Mouse (Mus musculus): ENCODE measurements at regions not wholly inside any gene's neighbourhood (a gene's known extent, or its start where the extent isn't known, plus 50 kb on each side); places are given as distances from the start of the nearest gene placed in this dataset.

DNA sequence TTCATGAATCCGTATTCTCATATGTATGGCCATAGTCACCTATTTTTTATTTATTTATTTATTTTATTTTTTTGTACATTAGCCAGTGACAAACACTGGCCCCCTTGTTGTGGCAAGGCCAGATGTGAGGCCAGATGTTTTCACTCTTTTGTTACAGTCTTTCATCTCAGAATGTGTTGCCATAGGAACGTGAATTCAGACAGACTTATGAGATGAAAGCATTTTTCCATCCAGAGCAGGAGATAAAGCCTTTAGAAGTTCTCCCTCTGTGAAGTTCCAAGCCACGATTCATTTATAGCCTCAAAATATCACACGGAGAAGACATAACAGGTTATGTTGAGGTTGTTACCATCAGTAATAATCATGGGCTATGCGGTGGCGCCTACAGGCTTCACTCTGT, 220.9 kb downstream of the Arpp21 start:
- 56% methylated on average over 6 of the region's 6 CpGs for WGBS (ENCODE audit: insufficient replicate concordance)
- ATAC-seq (replicated peaks; ENCODE audit: insufficient number of reproducible peaks, low FRiP score, low TSS enrichment), result no peak
- Histone ChIP-seq H3K4me1 (ENCODE audit: control insufficient read depth, insufficient read depth, low read length) (no peaks in the 10 kb centered on the region), H3K4me3 (ENCODE audit: low read depth, low read length) (no peak overlapping the region), H3K27ac (ENCODE audit: low read depth, low read length) (no peak overlapping the region), H3K9ac (ENCODE audit: low read depth, low read length) (no peak overlapping the region), H3K4me2 (no peak overlapping the region), H3K36me3 (ENCODE audit: control insufficient read depth, insufficient read depth, low read length) (no peaks in the 10 kb centered on the region), H3K9me3 (replicated peaks; ENCODE audit: control insufficient read depth, low read length) (no peaks in the 10 kb centered on the region), H3K27me3 (ENCODE audit: control insufficient read depth, insufficient read depth, low read length) (no peaks in the 10 kb centered on the region)

DNA sequence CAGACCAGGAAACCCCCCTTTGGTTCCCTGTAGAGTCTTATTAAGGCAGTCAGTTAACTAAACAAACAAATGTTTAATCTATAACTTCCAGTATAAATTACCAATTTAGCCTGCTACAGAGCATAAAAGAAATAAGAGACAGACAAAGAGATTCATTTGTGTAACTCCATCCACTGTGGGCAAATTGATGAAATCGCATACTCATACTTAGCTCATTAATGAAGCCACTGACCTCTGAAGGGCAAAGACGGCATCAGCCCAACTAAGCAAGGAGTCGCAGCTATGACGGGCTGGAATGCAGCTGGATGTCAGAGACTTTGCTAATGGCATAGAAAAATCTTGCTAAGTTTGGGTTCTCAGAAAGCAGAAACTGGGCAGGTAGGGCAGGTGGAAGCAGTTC, 241.3 kb downstream of the Arpp21 start:
- ATAC-seq (replicated peaks; ENCODE audit: insufficient number of reproducible peaks, low FRiP score, low TSS enrichment), result no peak

DNA sequence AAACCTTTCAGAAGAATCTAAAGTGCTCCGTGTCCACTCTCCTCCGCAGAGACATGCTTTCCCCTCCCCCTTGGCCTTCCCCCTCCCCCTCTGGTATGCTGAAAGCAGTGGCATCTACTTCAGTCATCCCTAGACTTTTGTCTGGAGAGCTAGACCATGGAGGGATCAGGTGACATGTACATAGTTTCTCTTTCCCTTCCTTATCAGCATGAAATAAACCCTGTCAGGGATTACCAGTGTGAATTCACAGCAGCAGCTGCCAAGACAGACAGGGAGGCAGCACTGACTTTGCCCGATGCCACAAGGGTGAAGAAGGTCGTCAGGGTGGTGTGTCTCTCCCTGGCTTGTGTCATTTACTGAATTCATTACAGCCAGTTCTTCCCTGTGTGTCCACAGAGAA, 241.9 kb downstream of the Arpp21 start:
- 24% methylated on average over 4 of the region's 4 CpGs for WGBS (ENCODE audit: insufficient replicate concordance)
- peak overlapping the region; percentile 14; the same call in 1 of the 2 replicates for H3K4me2 ChIP-seq
- H3K4me1 ChIP-seq (ENCODE audit: control insufficient read depth, insufficient read depth, low read length), result peaks cover 7% of the 10 kb centered on the region; the same call in 1 of the 2 replicates
- no peak overlapping the region for H3K4me3 ChIP-seq (ENCODE audit: low read depth, low read length)
- no peak overlapping the region for H3K9ac ChIP-seq (ENCODE audit: low read depth, low read length)
- no peaks in the 10 kb centered on the region for H3K36me3 ChIP-seq (ENCODE audit: control insufficient read depth, insufficient read depth, low read length)
- no peaks in the 10 kb centered on the region for H3K9me3 ChIP-seq (replicated peaks; ENCODE audit: control insufficient read depth, low read length)
- H3K27me3 ChIP-seq (ENCODE audit: control insufficient read depth, insufficient read depth, low read length), result no peaks in the 10 kb centered on the region
- peak overlapping the region; percentile 74 for H3K27ac ChIP-seq (ENCODE audit: low read depth, low read length)
- ATAC-seq (replicated peaks; ENCODE audit: insufficient number of reproducible peaks, low FRiP score, low TSS enrichment), result peak; percentile 72; the same call in 1 of the 2 replicates

More for the DNA sequence above, 241.3 kb downstream of the Arpp21 start:
- 47% methylated on average over 4 of the region's 4 CpGs for WGBS (ENCODE audit: insufficient replicate concordance)
- Histone ChIP-seq H3K36me3 (ENCODE audit: control insufficient read depth, insufficient read depth, low read length) (no peaks in the 10 kb centered on the region), H3K4me1 (ENCODE audit: control insufficient read depth, insufficient read depth, low read length) (peaks cover 7% of the 10 kb centered on the region; the same call in 1 of the 2 replicates), H3K27ac (ENCODE audit: low read depth, low read length) (peak overlapping the region; percentile 74), H3K4me2 (no peak overlapping the region), H3K9ac (ENCODE audit: low read depth, low read length) (no peak overlapping the region), H3K27me3 (ENCODE audit: control insufficient read depth, insufficient read depth, low read length) (no peaks in the 10 kb centered on the region), H3K4me3 (ENCODE audit: low read depth, low read length) (no peak overlapping the region), H3K9me3 (replicated peaks; ENCODE audit: control insufficient read depth, low read length) (no peaks in the 10 kb centered on the region)

DNA sequence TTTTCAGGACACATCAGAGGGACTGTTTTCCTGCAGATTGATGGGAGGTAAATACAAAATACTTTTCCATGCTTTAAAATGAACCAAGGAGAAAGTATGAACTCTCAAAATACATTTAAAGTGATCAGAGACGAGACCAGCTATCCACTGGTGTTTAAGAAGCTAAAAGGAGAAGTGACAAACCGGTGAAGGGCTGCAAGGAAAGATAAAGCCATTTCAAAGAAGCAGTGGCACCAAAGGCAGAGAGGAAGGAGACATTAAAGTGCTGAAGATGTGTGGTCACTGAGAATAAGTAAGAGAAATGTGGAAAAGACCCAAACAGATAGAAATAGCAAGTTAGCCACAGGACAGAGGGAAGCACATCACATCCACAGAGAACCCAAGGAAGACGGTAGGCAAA, 245.7 kb downstream of the Arpp21 start:
- H3K4me1 ChIP-seq (ENCODE audit: control insufficient read depth, insufficient read depth, low read length), result peaks cover 7% of the 10 kb centered on the region; the same call in 1 of the 2 replicates
- no peak overlapping the region for H3K27ac ChIP-seq (ENCODE audit: low read depth, low read length)
- H3K9me3 ChIP-seq (replicated peaks; ENCODE audit: control insufficient read depth, low read length), result no peaks in the 10 kb centered on the region
- no peak overlapping the region for H3K4me3 ChIP-seq (ENCODE audit: low read depth, low read length)
- WGBS (ENCODE audit: insufficient replicate concordance), result 64% methylated on average over 3 of the region's 3 CpGs
- ATAC-seq (replicated peaks; ENCODE audit: insufficient number of reproducible peaks, low FRiP score, low TSS enrichment), result no peak
- H3K36me3 ChIP-seq (ENCODE audit: control insufficient read depth, insufficient read depth, low read length), result no peaks in the 10 kb centered on the region
- no peak overlapping the region for H3K9ac ChIP-seq (ENCODE audit: low read depth, low read length)
- H3K27me3 ChIP-seq (ENCODE audit: control insufficient read depth, insufficient read depth, low read length), result no peaks in the 10 kb centered on the region
- no peak overlapping the region for H3K4me2 ChIP-seq

DNA sequence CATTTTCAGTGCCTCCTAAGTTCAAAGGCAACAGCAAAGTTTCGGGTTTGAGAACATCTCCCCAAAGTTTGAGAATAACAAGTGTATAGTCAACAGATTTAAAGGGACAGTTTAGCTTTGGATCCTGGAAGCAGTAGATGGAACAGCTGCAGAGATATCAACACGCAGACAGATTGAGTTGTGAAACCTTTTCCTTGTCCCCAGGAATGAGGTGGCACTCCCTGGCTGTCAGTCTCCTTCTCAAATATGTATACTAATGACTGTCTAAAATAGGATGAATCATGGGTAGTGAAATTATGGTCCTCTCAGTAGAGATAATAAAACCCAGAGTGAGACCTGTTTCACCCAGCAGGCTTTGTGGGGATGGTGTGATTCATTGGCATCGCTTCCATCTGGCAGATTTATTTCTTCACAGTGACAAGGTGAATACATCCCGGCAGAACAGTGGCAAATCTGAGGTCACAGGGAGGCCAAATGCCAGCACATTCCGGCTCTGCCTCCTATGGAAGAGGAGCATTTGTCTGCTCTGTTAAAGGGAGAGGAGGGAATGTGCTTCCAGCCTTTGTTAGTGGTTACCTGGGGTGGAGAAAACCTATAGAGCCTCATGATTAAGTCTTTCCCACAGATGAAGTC, 272.2 kb downstream of the Arpp21 start:
- no peak for ATAC-seq (replicated peaks; ENCODE audit: insufficient number of reproducible peaks, low FRiP score, low TSS enrichment)
- Histone ChIP-seq H3K4me3 (ENCODE audit: low read depth, low read length) (no peak overlapping the region), H3K9ac (ENCODE audit: low read depth, low read length) (no peak overlapping the region), H3K4me2 (no peak overlapping the region), H3K27me3 (ENCODE audit: control insufficient read depth, insufficient read depth, low read length) (no peaks in the 10 kb centered on the region), H3K9me3 (replicated peaks; ENCODE audit: control insufficient read depth, low read length) (no peaks in the 10 kb centered on the region), H3K36me3 (ENCODE audit: control insufficient read depth, insufficient read depth, low read length) (no peaks in the 10 kb centered on the region), H3K27ac (ENCODE audit: low read depth, low read length) (no peak overlapping the region), H3K4me1 (ENCODE audit: control insufficient read depth, insufficient read depth, low read length) (no peaks in the 10 kb centered on the region; the same call in 1 of the 2 replicates)
- 44% methylated on average over 5 of the region's 5 CpGs for WGBS (ENCODE audit: insufficient replicate concordance)

DNA sequence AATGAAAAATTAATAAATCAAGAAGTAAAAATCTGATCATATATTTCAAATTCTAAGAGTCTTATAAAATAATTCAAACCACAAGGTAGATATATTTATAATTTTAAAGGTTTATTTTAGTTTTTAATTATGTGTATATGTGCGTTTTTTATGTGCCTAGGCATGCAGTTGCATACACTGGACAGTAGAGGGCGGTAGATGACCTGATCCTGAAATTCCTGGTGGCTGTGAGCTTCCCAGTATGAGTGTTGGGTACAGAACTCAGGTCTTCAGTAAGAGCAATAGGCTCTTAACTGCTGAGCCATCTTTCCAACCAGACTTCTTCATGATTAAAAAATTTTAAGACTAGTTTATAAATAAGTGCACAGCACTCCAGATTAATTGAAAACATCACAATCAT, 267.7 kb upstream of the Stac start:
- Histone ChIP-seq H3K27me3 (ENCODE audit: control insufficient read depth, insufficient read depth, low read length) (no peaks in the 10 kb centered on the region), H3K9ac (ENCODE audit: low read depth, low read length) (no peak overlapping the region), H3K4me2 (no peak overlapping the region), H3K4me1 (ENCODE audit: control insufficient read depth, insufficient read depth, low read length) (no peaks in the 10 kb centered on the region), H3K27ac (ENCODE audit: low read depth, low read length) (no peak overlapping the region), H3K36me3 (ENCODE audit: control insufficient read depth, insufficient read depth, low read length) (no peaks in the 10 kb centered on the region), H3K4me3 (ENCODE audit: low read depth, low read length) (no peak overlapping the region), H3K9me3 (replicated peaks; ENCODE audit: control insufficient read depth, low read length) (no peaks in the 10 kb centered on the region)
- 45% methylated on average over 2 of the region's 2 CpGs for WGBS (ENCODE audit: insufficient replicate concordance)
- no peak for ATAC-seq (replicated peaks; ENCODE audit: insufficient number of reproducible peaks, low FRiP score, low TSS enrichment)

DNA sequence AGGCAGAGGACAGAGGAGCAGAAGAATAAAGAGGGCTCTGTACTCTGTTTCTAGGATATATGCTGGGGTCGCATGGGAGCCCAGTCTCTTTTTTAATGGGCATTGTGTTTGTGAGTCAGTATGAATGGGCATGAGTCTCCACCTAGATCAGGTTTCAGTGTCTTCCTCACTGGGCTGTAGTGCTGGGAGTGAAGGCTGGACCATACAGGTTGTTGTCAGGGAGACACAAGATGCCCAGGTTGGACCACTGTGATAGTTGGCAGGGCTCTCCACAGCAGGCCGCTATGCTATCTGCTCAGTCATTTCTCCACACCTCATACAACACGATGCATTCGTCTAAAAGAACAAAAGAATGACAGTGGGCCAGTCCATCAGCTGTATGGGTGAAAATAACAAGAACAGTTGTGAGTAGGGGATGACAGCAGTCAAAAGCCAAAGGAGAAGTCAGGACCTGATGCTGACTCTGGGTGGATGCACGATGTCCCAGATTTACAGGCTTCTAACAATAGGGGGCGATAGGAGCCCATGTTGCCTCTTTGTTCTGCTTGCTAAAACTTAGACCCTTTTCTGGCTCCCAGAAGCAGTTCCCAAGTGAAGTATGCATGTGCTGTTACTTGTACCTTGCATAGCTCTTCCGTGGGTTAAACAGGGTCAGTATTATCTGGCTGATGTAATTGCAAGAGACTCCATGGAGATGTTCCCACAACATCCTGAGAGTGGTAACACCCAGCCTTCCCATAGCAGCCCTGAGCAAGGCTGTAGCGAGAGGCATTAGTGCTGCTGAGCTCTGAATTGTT, 249.3 kb upstream of the Stac start:
- Histone ChIP-seq H3K4me2 (no peak overlapping the region), H3K36me3 (ENCODE audit: control insufficient read depth, insufficient read depth, low read length) (no peaks in the 10 kb centered on the region), H3K4me1 (ENCODE audit: control insufficient read depth, insufficient read depth, low read length) (no peaks in the 10 kb centered on the region), H3K9me3 (replicated peaks; ENCODE audit: control insufficient read depth, low read length) (no peaks in the 10 kb centered on the region), H3K27ac (ENCODE audit: low read depth, low read length) (no peak overlapping the region), H3K9ac (ENCODE audit: low read depth, low read length) (no peak overlapping the region), H3K4me3 (ENCODE audit: low read depth, low read length) (no peak overlapping the region), H3K27me3 (ENCODE audit: control insufficient read depth, insufficient read depth, low read length) (no peaks in the 10 kb centered on the region)
- 48% methylated on average over 8 of the region's 8 CpGs for WGBS (ENCODE audit: insufficient replicate concordance)
- 0 out of 2 replicates have a peak, but pooled peaks have one; percentile 35 for ATAC-seq (replicated peaks; ENCODE audit: insufficient number of reproducible peaks, low FRiP score, low TSS enrichment)

DNA sequence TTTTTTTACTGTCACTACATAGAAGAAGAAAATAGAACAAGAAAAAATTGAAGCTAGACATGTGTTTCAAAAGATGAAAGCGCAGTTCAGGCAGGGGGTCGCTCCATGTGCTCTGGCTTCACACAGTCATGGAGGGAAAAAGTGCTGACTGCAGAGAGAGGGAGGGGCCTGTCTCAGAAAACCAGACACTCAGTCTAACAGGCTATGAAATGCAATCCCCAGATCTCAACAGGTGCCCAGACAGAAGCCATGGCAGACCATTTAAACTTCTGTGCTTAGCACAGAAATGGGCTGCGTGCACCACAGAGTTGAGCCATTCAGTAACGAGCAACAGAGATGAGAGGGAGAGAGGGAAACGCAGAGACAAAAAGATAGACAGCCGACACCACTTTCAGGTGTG, 242.3 kb upstream of the Stac start:
- no peak overlapping the region for H3K4me2 ChIP-seq
- H3K9ac ChIP-seq (ENCODE audit: low read depth, low read length), result no peak overlapping the region
- H3K9me3 ChIP-seq (replicated peaks; ENCODE audit: control insufficient read depth, low read length), result no peaks in the 10 kb centered on the region
- no peak for ATAC-seq (replicated peaks; ENCODE audit: insufficient number of reproducible peaks, low FRiP score, low TSS enrichment)
- WGBS (ENCODE audit: insufficient replicate concordance), result 91% methylated on average over 6 of the region's 6 CpGs
- H3K27me3 ChIP-seq (ENCODE audit: control insufficient read depth, insufficient read depth, low read length), result no peaks in the 10 kb centered on the region
- no peak overlapping the region for H3K4me3 ChIP-seq (ENCODE audit: low read depth, low read length)
- H3K27ac ChIP-seq (ENCODE audit: low read depth, low read length), result no peak overlapping the region
- no peaks in the 10 kb centered on the region for H3K36me3 ChIP-seq (ENCODE audit: control insufficient read depth, insufficient read depth, low read length)
- no peaks in the 10 kb centered on the region for H3K4me1 ChIP-seq (ENCODE audit: control insufficient read depth, insufficient read depth, low read length)
